Mouse (Mus musculus): Measurements from ENCODE around the gene Sp1.
A peak's percentile ranks its signal among the peaks of the same experiment; 100 is the strongest.

Sp1 gene

GRCm38 (mm10) chr15:102399229-102400221, 6.4 kb upstream of the Sp1 start:
- peak; percentile 94 for DNase-seq

- DNase-seq: no peak
Measured at GRCm38 (mm10) chr15:102400476-102401045, 5.4 kb upstream of the Sp1 start.

- DNase-seq: no peak
Measured at GRCm38 (mm10) chr15:102401278-102401677, 4.7 kb upstream of the Sp1 start.

GRCm38 (mm10) chr15:102402210-102402609, 3.7 kb upstream of the Sp1 start:
- no peak for DNase-seq

- DNase-seq: no peak
Measured at GRCm38 (mm10) chr15:102404608-102405488, 1.1 kb upstream of the Sp1 start.

- peak; percentile 83 for DNase-seq
Measured at GRCm38 (mm10) chr15:102406196-102406911, 411 bp downstream of the Sp1 start.

GRCm38 (mm10) chr15:102406912-102407580, 1.1 kb downstream of the Sp1 start:
- no peak for DNase-seq

- DNase-seq: no peak
Measured at GRCm38 (mm10) chr15:102407681-102408557, 2.0 kb downstream of the Sp1 start.

GRCm38 (mm10) chr15:102408558-102409130, 2.7 kb downstream of the Sp1 start:
- DNase-seq: no peak

- DNase-seq: no peak
Measured at GRCm38 (mm10) chr15:102409286-102409685, 3.3 kb downstream of the Sp1 start.

- no peak for DNase-seq
Measured at GRCm38 (mm10) chr15:102411077-102411476, 5.1 kb downstream of the Sp1 start.

GRCm38 (mm10) chr15:102413687-102414086, 7.7 kb downstream of the Sp1 start:
- DNase-seq: no peak

GRCm38 (mm10) chr15:102417524-102417923, 11.6 kb downstream of the Sp1 start:
- DNase-seq: no peak

- DNase-seq: no peak
Measured at GRCm38 (mm10) chr15:102420986-102421385, 15.0 kb downstream of the Sp1 start.

GRCm38 (mm10) chr15:102421437-102421836, 15.5 kb downstream of the Sp1 start:
- DNase-seq: peak; percentile 68

- no peak for DNase-seq
Measured at GRCm38 (mm10) chr15:102423602-102424240, 17.8 kb downstream of the Sp1 start.

GRCm38 (mm10) chr15:102424657-102425056, 18.7 kb downstream of the Sp1 start:
- no peak for DNase-seq

GRCm38 (mm10) chr15:102426963-102427362, 21.0 kb downstream of the Sp1 start:
- no peak for DNase-seq

- no peak for DNase-seq
Measured at GRCm38 (mm10) chr15:102432046-102432445, 26.1 kb downstream of the Sp1 start.

- DNase-seq: no peak
Measured at GRCm38 (mm10) chr15:102433173-102433572, 27.2 kb downstream of the Sp1 start.
